Mouse (Mus musculus) midbrain, embryonic 12.5 days (tissue): Measurements from ENCODE around the gene Tex44. TPM values are rescaled to one million over a fixed set of nuclear protein-coding genes. Genes with fewer than 3 reads are reported as not detected.

ENCODE experiments used
- polyA plus RNA-seq: library from polyadenylated mRNA; unstranded; fragments of >200 nt; fragmentation: Nextera tagmentation; extraction: Ambion mirVana; gene quantifications from 2 replicates; pipeline ENCODE4 v1.2.1, GENCODE M21; 2016

The Tex44 gene
- polyA plus RNA-seq, 1 experiment from 2014 or later: not detected

Other genes starting within 250 kb of the Tex44 start
- gene B3gnt7, start 123.5 kb upstream of the Tex44 start, polyA plus RNA-seq: 2.3 and 2.4 TPM in 2 replicates
- 345 and 383 TPM in 2 replicates for gene Ncl, start 66.9 kb upstream of the Tex44 start, polyA plus RNA-seq
- gene Nmur1, start 101 bp upstream of the Tex44 start, polyA plus RNA-seq: not detected in 2 replicates
- gene Ptma, start 100.4 kb downstream of the Tex44 start, polyA plus RNA-seq: 2,626 and 2,824 TPM in 2 replicates
- gene Pde6d, start 156.3 kb downstream of the Tex44 start, polyA plus RNA-seq: 96.6 and 104 TPM in 2 replicates
- gene Cops7b, start 156.6 kb downstream of the Tex44 start, polyA plus RNA-seq: 62.4 and 62.6 TPM in 2 replicates
- 1.2 and 1.3 TPM in 2 replicates for gene Nppc, start 244.2 kb downstream of the Tex44 start, polyA plus RNA-seq